Mouse (Mus musculus) heart, postnatal 0 days (tissue): Measurements from ENCODE around the gene 1700056E22Rik. TPM values are rescaled to one million over a fixed set of nuclear protein-coding genes. Genes with fewer than 3 reads are reported as not detected.

Experiments used
- ATAC-seq: fragments of 200-750 bp; cut with Nextera tagmentation; 2 replicates; pipeline ENCODE4 v1.8.0; 2017; ENCODE audit warnings: low read depth, moderate number of reproducible peaks, moderate library complexity; ENCODE audit not compliant: insufficient read depth
- DNase-seq: peaks from one replicate; pipeline ENCODE4 v3.0.0-alpha.2; 2016; ENCODE audit warnings: low spot score
- H3K27ac ChIP-seq: fragments of 300-500 bp; sonication (generic); 2 replicates; pipeline ENCODE4 v1.5.1; 2014; ENCODE audit warnings: low read depth, mild to moderate bottlenecking
- H3K27me3 ChIP-seq: fragments of 300-500 bp; sonication (generic); 2 replicates; pipeline ENCODE4 v1.6.1; 2014; ENCODE audit warnings: low read length, mixed read lengths; ENCODE audit not compliant: control insufficient read depth, insufficient read depth
- H3K36me3 ChIP-seq: fragments of 300-500 bp; sonication (generic); replicated peaks from 2 replicates; pipeline ENCODE4 v1.6.1; 2014; ENCODE audit warnings: low read length, mixed read lengths; ENCODE audit not compliant: control insufficient read depth, insufficient read depth
- H3K4me1 ChIP-seq: fragments of 300-500 bp; sonication (generic); 2 replicates; pipeline ENCODE4 v1.6.1; 2014; ENCODE audit warnings: antibody characterized with exemption; ENCODE audit not compliant: control insufficient read depth, insufficient read depth
- H3K4me2 ChIP-seq: fragments of 300-500 bp; sonication (generic); 2 replicates; pipeline ENCODE4 v1.6.1; 2014; ENCODE audit warnings: low read depth, mild to moderate bottlenecking, low read length, moderate library complexity
- H3K4me3 ChIP-seq: fragments of 300-500 bp; sonication (generic); 2 replicates; pipeline ENCODE4 v1.5.1; 2014; ENCODE audit warnings: low read depth, low read length
- H3K9ac ChIP-seq: fragments of 300-500 bp; sonication (generic); replicated peaks from 2 replicates; pipeline ENCODE4 v1.6.1; 2014; ENCODE audit warnings: low read depth, low read length, mixed read lengths
- H3K9me3 ChIP-seq: fragments of 300-500 bp; sonication (generic); replicated peaks from 2 replicates; pipeline ENCODE4 v1.6.1; 2016; ENCODE audit warnings: low read length; ENCODE audit not compliant: control insufficient read depth
- CTCF ChIP-seq: IDR thresholded peaks from 2 replicates; pipeline ENCODE4 v1.5.1; 2016; ENCODE audit warnings: antibody characterized with exemption, control low read depth, low read depth
- EP300 ChIP-seq: IDR thresholded peaks from 2 replicates; pipeline ENCODE4 v1.6.1; 2016; ENCODE audit warnings: antibody characterized with exemption, low read depth
- WGBS: fragments of 180-500 bp; shearing (Covaris S2); extraction: QIAGEN DNeasy Blood & Tissue Kit; methylation state at CpG from one replicate; pipeline ENCODE4 v1.1.7; 2014; 5-methylcytosine and 5-hydroxymethylcytosine counted together
- polyA plus RNA-seq: library from polyadenylated mRNA; unstranded; fragments of >200 nt; fragmentation: Nextera tagmentation; extraction: Ambion mirVana; gene quantifications from 2 replicates; pipeline ENCODE4 v1.2.1, GENCODE M21; 2015
- total RNA-seq: library from RNA; depleted of rRNA; stranded (reverse); fragments of >200 nt; gene quantifications from 2 replicates; pipeline ENCODE4 v1.2.3, GENCODE M21; 2014; ENCODE audit warnings: low replicate concordance

Gene 1700056E22Rik
- total and polyA plus RNA-seq, 2 experiments from 2014 or later = 2.2 TPM; not detected in 1

DNA sequence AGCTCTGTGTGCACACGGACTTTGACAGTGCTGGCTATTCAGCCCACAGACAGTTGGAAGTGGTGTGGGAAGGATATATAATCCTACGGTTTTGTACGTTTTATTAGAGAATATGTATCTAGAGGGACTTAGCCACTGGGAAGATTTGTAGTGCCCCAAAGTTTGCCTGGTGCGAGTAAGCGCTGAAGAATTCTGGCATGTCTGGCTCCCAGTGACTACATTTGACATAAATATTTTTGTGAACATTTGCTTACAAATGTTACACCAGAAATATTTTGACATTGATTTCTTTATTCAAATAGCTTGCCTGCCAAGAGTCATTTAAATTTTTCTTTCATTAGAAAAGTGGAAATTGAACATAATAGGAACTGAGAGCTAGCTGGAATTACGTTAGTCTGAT lies 42.0 kb upstream of the 1700056E22Rik start:
- Histone ChIP-seq H3K9me3 (no peaks in the 10 kb centered on the region), H3K27ac (no peak overlapping the region), H3K9ac (no peak overlapping the region), H3K27me3 (no peaks in the 10 kb centered on the region), H3K4me1 (0 out of 2 replicates have a peak, but pooled peaks cover 3% of the 10 kb centered on the region), H3K36me3 (peaks cover 27% of the 10 kb centered on the region), H3K4me2 (no peak overlapping the region), H3K4me3 (no peak overlapping the region)
- TF ChIP-seq CTCF = no peak
- ATAC-seq = no peak
- peak; percentile 4 for DNase-seq
- 72% methylated on average over 6 of the region's 6 CpGs for WGBS

DNA sequence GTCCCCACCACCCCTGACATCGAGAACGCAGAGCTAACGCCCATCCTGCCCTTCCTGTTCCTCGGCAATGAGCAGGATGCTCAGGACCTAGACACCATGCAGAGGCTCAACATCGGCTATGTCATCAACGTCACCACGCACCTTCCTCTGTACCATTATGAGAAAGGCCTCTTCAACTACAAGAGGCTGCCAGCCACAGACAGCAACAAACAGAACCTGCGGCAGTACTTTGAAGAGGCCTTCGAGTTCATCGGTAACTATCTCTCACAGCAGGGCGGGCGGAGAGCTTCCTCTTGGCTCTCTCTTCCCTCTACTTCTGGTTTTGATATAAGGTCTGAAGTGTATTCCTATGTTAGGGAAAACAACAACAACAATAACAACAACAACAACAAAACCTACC lies 34.9 kb upstream of the 1700056E22Rik start:
- DNase-seq = no peak
- no peak for ATAC-seq
- H3K27ac ChIP-seq = no peak overlapping the region

DNA sequence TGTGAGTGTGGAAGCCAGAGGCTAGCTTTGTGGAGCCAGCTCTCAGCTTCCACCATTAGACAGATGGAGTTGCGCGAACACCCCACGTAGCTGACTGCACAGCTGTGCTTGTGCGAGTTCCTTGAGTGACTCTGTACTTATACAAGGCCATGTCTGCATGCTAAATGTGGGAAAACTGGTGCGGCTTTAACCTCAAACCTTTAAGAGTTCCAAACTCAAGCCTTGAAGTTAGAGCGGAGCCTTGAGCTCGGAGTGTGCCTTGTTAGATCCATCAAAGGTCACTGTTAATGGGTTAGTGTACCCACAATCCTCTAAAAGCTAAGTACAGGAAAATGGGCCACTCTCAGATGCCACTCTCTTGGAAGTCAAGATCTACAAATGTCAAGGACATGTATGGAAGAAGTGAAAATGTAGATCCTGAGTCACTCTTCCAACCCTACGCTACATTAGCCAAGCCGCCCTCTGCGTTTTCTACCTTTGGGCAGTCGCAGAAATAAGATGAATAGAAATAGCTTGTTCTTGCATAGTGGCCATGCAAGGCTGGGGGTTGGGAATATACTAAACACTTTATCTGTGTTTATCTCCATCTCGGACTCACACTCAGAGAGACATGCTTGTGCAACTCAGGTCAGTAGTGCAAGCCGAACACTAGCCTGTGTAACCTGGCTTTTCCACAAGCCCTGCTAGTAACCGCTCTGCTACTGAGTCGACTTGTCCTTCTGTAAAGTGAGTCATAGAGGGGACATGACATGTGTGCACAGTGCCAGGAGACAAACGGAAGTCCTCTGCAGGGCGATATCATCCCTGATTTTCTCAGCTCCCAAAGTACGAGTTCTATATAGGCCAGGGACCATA lies 33.8 kb upstream of the 1700056E22Rik start:
- Histone ChIP-seq H3K27ac (no peak overlapping the region; the same call in 1 of the 2 replicates), H3K9me3 (no peaks in the 10 kb centered on the region), H3K4me2 (no peak overlapping the region), H3K27me3 (no peaks in the 10 kb centered on the region), H3K36me3 (peaks cover 30% of the 10 kb centered on the region), H3K4me1 (peaks cover 15% of the 10 kb centered on the region; the same call in 1 of the 2 replicates), H3K9ac (no peak overlapping the region), H3K4me3 (no peak overlapping the region)
- TF ChIP-seq CTCF = no peak
- no peak for TF ChIP-seq EP300
- ATAC-seq (no peak), DNase-seq (peak; percentile 3)
- 85% methylated on average over 18 of the region's 18 CpGs for WGBS

More for the DNA sequence above, 34.9 kb upstream of the 1700056E22Rik start:
- 92% methylated on average over 12 of the region's 12 CpGs for WGBS
- H3K36me3 ChIP-seq = peaks cover 40% of the 10 kb centered on the region
- TF ChIP-seq EP300 (no peak), CTCF (no peak)
- no peaks in the 10 kb centered on the region for H3K27me3 ChIP-seq
- H3K9me3 ChIP-seq = no peaks in the 10 kb centered on the region
- no peak overlapping the region for H3K4me2 ChIP-seq
- peaks cover 13% of the 10 kb centered on the region; the same call in 1 of the 2 replicates for H3K4me1 ChIP-seq
- H3K9ac ChIP-seq = no peak overlapping the region
- H3K4me3 ChIP-seq = no peak overlapping the region

- Histone ChIP-seq H3K36me3 (peaks cover 23% of the 10 kb centered on the region), H3K4me3 (no peak overlapping the region), H3K9ac (no peak overlapping the region), H3K27me3 (no peaks in the 10 kb centered on the region), H3K4me2 (no peak overlapping the region), H3K4me1 (peaks cover 18% of the 10 kb centered on the region), H3K9me3 (no peaks in the 10 kb centered on the region), H3K27ac (0 out of 2 replicates have a peak overlapping the region, but pooled peaks have one; percentile 43)
- TF ChIP-seq EP300 = no peak
- no peak for TF ChIP-seq CTCF
- DNase-seq (peak; percentile 4), ATAC-seq (no peak)
- 78% methylated on average over 11 of the region's 11 CpGs for WGBS
Observed at GRCm38 (mm10) chr1:184066460-184067287, 32.6 kb upstream of the 1700056E22Rik start.

- Histone ChIP-seq H3K4me2 (no peak overlapping the region), H3K36me3 (peaks cover 17% of the 10 kb centered on the region), H3K27ac (peak overlapping the region; percentile 34; the same call in 1 of the 2 replicates), H3K4me3 (no peak overlapping the region), H3K4me1 (peaks cover 27% of the 10 kb centered on the region), H3K9me3 (no peaks in the 10 kb centered on the region), H3K9ac (no peak overlapping the region), H3K27me3 (no peaks in the 10 kb centered on the region)
- TF ChIP-seq CTCF (no peak), EP300 (no peak)
- 72% methylated on average over 13 of the region's 13 CpGs for WGBS
- peak; percentile 9 for DNase-seq
- ATAC-seq = no peak
Observed at GRCm38 (mm10) chr1:184065589-184066361, 31.7 kb upstream of the 1700056E22Rik start.
